Mouse (Mus musculus) C2C12 (cell line): ENCODE data around the gene Ppil3.

Experiments used
- CEBPB ChIP-seq: IDR thresholded peaks from one replicate; pipeline ENCODE4 v1.6.1; 2011; ENCODE audit warnings: low read depth, mild to moderate bottlenecking, control low read depth, moderate library complexity
- CTCF ChIP-seq: IDR thresholded peaks from one replicate; pipeline ENCODE4 v1.5.1; 2011; ENCODE audit not compliant: control insufficient read depth, insufficient read depth, insufficient read length
- MAX ChIP-seq: IDR thresholded peaks from one replicate; pipeline ENCODE4 v1.6.1; 2011; ENCODE audit warnings: mild to moderate bottlenecking, control low read depth
- MYOD1 ChIP-seq: IDR thresholded peaks from one replicate; pipeline ENCODE4 v1.6.1; 2011; ENCODE audit warnings: low read depth; ENCODE audit not compliant: control insufficient read depth, insufficient read length
- USF1 ChIP-seq: IDR thresholded peaks from one replicate; pipeline ENCODE4 v1.6.1; 2011; ENCODE audit warnings: low read depth, mild to moderate bottlenecking, control low read depth, moderate library complexity

GRCm38 (mm10) chr1:58393284-58394195 lies 51.7 kb downstream of the Ppil3 start:
- TF ChIP-seq CTCF (no peak), USF1 (no peak), CEBPB (no peak), MYOD1 (no peak), MAX (no peak)
